Comparison of ENCODE assay signal across 20 mouse cellular contexts in genomic region chr3:96632058-96632457, GRCm38 (mm10). TPM values are rescaled to one million over a fixed set of nuclear protein-coding genes. Genes with fewer than 3 reads are reported as not detected.
"Had no signal": no experiment of that assay in that cellular context is flagged by ENCODE, and none has a peak within 500 bp of the region (broad histone marks: within the 10 kb centered on the region; RNA-seq: fewer than 3 reads in every experiment).

No protein-coding gene starts in this region.

- H3K27me3 ChIP-seq: neural tube, embryonic 13.5 days; neural tube, embryonic 15.5 days; stomach, embryonic 15.5 days had no signal

- H3K4me3 ChIP-seq: neural tube, embryonic 13.5 days; neural tube, embryonic 15.5 days; stomach, embryonic 15.5 days had no signal

- H3K9ac ChIP-seq: neural tube, embryonic 13.5 days; neural tube, embryonic 15.5 days; stomach, embryonic 15.5 days had no signal

- DNase-seq: retina, postnatal 1 day; right cerebral cortex, adult 18-20 months; right cerebral cortex, postnatal 14 days; right cerebral cortex, postnatal 25 days; right cerebral cortex, postnatal 4 days; spleen, adult 18-20 months; thymus, adult 18-20 months; thymus, adult 2 months; thymus, postnatal 14 days; thymus, postnatal 25 days; thymus, postnatal 36 days; thymus, postnatal 4 days had no signal

- H3K9me3 ChIP-seq: neural tube, embryonic 13.5 days; neural tube, embryonic 15.5 days; stomach, embryonic 15.5 days had no signal

- H3K27ac ChIP-seq: neural tube, embryonic 13.5 days; neural tube, embryonic 15.5 days; stomach, embryonic 15.5 days; stomach, postnatal 0 days had no signal

RNA-seq across cellular contexts. Expression of gene Gm42957, which starts 3.2 kb away (rescaled TPM):
- total RNA-seq: neutrophil, adult 5-6 weeks had no signal
- polyA plus RNA-seq: neural tube, embryonic 14.5 days; small intestine, adult 2 months; thymus, postnatal 0 days had no signal
